Mouse (Mus musculus) gastrocnemius, adult 8-10 months (tissue): ENCODE results near the gene Tapbpl. TPM values are rescaled to one million over a fixed set of nuclear protein-coding genes. Genes with fewer than 3 reads are reported as not detected.

Source experiments
- DNase-seq, 2 experiments: peaks; one replicate each; pipeline ENCODE4 v3.0.0; 2022; ENCODE audit warnings: low spot score in 2 of 2
- total RNA-seq, 4 experiments: library from RNA; stranded (reverse); gene quantifications; 2 replicates each; pipeline ENCODE4 v1.2.4; 2022

Tapbpl gene
- total RNA-seq, 4 experiments from 2014 or later: 1.6 to 2.3 (median 2.0) TPM

DNA sequence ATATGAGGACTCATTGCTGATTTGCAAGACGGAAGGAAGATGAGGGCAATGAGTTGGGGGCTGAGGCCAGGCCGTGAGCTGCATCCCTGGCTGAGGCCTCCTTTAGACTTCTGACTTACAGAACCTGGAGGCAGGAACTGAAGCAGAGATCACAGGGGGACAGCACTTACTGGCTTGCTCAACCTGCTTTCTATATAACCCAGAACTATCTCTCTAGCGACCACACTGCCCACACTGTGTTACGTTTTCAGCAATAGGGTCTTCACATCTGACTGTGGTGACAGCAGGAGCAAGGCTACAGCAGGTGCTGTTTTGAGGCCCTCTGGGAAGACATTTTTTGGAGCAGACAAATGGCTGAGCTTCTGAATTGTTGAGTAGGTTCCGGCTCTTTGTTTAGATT, 9.0 kb upstream of the Tapbpl start:
- no peak for DNase-seq

- no peak for DNase-seq
These were observed 7.9 kb upstream of the Tapbpl start for GRCm38 (mm10) chr6:125239547-125239946.

- no peak for DNase-seq
These were observed 6.7 kb upstream of the Tapbpl start for GRCm38 (mm10) chr6:125238396-125238795.

DNA sequence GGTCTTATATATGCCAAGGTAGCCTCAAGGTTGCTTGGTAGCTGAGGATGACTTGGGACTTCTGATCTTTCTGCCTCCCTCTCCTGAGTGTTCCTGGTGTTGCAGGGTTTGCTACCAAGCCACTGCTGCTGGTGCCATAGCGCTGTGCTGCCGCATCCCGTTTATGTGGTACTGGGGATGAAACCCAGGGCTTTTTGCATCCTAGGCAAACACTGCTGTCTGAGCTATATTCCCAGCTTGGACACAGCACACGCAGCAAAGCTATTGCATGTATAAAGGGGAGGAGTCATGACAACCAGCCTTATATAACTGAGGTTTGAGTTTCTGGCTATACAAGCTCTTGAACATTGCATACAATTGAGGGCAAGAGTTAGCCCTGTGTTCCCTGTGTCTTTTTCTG, 5.8 kb upstream of the Tapbpl start:
- no peak for DNase-seq

GRCm38 (mm10) chr6:125236782-125237181, 5.1 kb upstream of the Tapbpl start, which contains the start of gene Cd27:
Cd27 (minus strand) TSS chr6:125237010.
- DNase-seq: no peak

DNA sequence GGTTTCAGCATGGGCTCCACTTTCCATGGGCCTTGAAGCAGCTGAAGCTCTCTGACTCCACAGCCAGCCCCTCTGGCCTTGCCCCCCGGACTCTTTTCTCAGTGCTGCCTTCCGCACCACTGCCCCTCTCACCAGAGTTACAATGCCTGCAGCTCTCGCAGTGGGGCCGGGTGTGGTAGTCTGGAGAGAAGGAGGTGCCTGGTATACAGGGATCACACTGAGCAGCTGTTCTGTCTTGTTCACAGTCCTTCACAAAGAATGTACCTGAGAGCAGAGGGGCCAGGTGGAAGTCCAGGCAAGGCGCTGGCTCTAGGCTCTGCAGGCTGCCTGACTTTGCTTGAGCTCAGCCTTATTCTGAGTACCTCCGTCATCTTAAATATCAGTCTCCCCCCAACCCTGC, 4.7 kb upstream of the Tapbpl start:
- no peak for DNase-seq

DNA sequence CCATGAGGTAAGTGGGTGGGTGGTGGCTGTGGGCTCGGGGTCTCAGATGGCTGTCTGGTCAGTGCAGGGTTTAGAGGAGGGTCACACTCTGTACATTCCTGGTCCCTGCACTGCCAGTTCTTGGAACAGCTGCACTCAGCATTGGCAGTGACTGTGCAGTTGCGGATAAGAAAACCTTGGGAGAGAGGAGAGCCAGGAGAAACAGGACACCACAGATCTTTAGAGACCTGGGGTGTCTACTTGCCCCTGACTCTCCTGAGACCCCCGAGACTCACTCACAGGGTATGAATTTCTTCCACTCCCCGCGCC, 2.8 kb upstream of the Tapbpl start:
- no peak for DNase-seq

- no peak for DNase-seq
These were observed 2.3 kb upstream of the Tapbpl start for GRCm38 (mm10) chr6:125233816-125234519.

DNA sequence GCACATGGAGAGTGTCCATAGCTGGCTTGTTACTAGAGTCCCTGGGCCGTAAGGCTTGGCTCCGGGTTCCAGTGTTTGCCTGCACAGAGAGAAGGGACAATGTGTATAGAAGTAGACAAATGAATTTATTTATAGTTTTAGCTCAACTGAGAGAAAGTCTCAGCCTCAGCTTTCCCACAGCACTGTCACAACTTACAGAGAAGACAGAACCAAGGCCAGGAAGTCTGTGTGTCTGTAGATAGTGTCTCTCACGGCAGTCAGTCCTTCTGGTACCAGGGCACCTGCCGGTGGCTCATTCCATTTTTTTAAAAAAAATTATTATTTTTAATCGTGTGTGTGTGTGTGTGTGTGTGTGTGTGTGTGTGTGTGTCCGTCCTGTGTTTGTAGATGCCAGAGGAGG, 856 bp upstream of the Tapbpl start:
- no peak for DNase-seq

- no peak for DNase-seq
These were observed 381 bp upstream of the Tapbpl start for GRCm38 (mm10) chr6:125232045-125232437.

DNA sequence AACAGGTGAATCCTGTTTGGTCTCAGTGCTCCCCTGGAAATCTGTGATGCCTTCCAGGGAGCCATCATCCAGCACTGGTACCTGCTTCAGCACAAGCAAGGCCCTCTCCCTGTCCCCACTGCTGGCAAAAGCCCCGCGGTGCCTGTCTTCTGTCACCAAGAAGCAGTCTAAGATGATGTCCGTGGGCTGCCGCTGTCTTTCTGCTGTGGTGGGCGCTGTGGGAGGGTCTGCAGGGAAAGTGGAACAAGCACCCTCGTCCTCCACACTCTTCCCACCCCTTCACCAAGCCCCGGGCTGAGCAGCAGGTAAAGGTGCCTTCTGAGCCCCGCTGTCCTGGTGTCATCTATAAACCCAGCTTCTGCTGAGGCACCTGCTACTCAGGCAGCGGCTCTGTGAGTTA, 1.1 kb downstream of the Tapbpl start:
- DNase-seq: no peak

DNA sequence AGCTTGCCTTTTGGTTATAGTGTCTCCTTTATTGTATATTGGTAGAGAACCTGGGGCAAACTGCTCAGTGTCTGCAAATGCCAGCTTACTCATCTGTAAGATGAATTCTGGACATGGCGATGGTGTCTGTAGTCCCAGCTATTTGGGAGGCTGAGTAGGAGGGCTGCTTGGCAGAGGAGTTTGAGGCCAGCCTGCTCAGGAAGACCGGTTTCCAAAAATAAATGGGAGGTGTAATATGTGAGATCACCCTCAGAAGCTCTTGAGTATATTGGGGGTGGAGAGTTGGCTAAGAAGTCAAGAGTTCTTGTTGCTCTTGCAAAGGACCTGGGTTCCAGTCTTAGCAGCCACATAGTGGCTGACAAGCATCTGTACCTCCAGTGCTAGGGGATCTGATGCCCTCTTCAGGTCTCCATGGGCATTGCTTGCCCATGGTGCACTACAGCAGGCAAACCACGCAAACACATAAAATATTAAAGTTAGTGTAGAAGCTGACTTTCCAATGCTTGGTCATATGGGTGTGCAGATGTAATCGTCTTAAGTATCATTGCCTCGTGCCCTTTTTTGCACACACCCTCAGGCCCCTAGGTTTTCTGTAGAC, 6.0 kb downstream of the Tapbpl start:
- no peak for DNase-seq

GRCm38 (mm10) chr6:125222577-125222976, 9.1 kb downstream of the Tapbpl start:
- DNase-seq: no peak

GRCm38 (mm10) chr6:125222146-125222545, 9.5 kb downstream of the Tapbpl start:
- no peak for DNase-seq

DNA sequence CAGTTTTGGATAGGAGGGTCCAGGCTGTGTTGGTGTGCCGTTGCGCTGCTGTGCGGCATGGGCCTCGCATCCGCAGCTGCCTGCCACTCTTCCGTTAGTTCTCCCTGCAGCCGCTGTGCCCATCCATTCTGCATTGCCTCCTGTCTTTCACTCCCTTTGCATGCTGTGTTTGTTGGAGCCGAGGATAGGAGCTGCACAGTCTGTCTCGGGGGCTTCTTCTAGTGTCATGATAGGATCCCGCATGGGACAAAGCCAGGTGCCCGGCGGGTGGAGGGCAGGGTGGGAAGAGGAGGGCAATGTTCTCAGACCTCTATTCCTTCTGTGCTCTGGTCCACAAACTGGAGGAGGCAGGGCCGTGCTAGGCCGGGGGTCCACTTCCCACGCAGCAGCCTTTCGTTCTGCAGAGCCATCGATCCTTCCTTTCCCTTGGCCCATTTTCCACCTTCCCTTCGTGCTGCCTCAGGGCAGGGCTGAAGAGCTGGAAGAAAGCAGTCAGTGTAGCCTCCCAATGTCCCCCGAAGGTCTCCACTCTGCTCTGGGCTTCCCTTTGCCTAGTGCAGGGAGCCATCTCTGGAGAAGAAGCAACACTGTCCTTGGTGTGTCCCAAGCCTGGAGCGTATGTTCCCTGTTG, 10.4 kb downstream of the Tapbpl start:
- DNase-seq: no peak

DNA sequence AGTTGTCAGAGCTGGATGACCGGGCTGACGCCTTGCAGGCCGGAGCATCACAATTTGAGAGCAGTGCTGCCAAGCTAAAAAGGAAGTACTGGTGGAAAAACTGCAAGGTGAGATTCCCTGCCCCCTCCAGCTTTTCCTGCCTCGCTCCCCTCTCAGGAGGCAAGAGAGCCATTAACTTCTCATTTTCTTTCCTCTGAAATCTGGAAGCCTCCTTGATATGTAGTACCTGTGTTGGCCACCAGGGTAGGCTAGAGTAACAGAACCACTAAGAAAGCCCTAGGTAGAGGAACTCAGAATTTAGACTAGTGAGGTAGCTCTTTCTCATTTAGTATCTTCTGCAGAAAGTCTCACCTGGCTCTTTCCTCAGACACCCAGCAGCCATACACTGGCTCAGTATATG, 12.7 kb downstream of the Tapbpl start:
- DNase-seq: peak in 1 of 2 experiments; percentile 47

GRCm38 (mm10) chr6:125217899-125218298, 13.8 kb downstream of the Tapbpl start:
- DNase-seq: no peak

- no peak for DNase-seq
These were observed 14.8 kb downstream of the Tapbpl start for GRCm38 (mm10) chr6:125216898-125217297.

GRCm38 (mm10) chr6:125215148-125215954, 16.3 kb downstream of the Tapbpl start, which contains the start of gene Vamp1:
Vamp1 (plus strand) TSS chr6:125215551.
- peak; percentile 91 for DNase-seq

DNA sequence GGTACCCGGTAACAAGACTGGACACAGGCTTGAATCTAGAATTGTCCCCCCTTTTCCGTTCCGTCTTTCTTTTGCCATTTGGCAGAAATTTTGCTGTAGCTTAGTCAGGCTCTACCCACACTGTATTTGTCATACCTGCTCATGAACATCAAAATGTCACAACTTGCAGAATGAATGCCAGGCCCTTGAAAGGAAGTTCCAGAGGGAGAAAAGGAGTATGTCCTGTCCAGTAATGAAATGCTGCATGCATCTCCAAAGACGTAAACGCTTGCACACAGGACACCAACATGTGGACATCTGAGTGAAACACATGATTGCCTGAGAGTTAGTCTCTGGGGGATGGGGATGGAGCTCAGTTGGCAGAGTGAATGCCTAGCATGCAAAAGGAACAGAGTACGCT, 17.9 kb downstream of the Tapbpl start:
- no peak for DNase-seq

DNA sequence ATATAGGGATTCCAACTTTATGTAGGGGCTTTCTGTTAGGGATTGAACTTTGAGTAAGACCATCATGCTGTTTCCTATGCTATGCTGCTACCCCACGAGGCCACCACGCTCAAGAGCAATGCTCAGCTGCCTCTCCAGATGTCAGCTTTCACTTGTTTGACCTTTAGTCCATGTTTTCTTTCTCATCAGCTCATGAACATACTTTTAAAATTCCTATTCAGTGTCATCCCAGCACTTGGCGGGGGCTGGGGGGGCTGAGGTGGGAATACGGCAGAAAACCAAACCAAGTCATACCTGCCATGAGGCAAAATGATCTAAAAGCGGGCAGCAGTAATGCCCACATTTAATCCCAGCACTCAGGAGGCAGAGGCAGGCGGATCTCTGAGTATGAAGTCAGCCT, 18.5 kb downstream of the Tapbpl start:
- no peak for DNase-seq

- no peak for DNase-seq
These were observed 19.0 kb downstream of the Tapbpl start for GRCm38 (mm10) chr6:125212621-125213020.
